Mouse (Mus musculus): Measurements from ENCODE around the gene Slc16a5.
"Not testable (repeated sequence)": the region's sequence is repeated elsewhere in the genome, so short reads cannot be mapped to it uniquely, and the experiment has no call there.

Gene Slc16a5

DNA sequence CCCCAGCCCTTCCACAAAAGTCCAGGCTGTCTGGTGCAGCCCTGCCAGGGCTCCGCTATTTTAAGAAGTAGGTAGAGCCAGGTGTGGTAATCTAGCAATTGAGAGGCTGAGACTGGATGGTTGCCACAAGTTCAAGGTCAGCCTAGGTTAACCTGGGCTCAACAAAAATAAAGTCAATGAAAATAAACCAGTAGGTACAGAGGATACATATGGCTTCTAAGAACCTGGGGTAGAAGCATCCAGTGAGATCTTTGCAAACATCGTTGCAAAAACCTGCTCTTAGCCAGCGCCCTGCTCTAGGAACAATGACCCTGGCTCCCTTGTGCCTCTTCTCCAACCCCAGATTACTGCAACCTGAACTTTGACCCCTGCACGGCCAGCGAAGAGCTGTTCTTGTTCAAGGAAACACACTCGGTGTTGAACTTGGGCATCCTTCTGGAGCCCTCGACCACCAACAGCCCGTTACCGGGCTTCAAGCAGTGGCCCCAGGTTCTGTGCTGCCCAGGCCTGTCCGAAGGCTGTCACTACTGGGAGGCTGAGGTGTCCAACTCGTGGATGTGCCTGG lies 14.9 kb upstream of the Slc16a5 start:
- in situ Hi-C loops (cut with MboI, MseI): no loop called here

DNA sequence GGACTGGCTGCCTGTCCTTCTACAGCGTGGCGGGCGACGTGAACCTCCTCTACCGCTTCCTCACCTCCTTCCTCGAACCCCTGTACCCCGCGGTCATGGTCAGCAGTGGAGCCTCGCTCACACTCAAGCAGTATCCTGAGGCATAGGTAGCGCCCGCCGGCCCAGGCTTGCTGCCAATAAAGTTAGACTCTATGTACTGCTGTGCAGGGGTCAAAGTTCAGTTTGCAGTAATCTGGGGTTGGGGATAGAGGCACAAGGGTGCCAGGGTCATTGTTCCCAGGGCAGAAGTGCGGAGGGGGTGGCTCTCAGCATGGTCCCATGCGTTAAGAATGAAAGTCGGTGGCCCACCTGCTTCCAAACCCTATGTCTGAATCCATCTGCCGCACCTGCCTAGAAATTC lies 14.2 kb upstream of the Slc16a5 start:
- in situ Hi-C loops (cut with MboI, MseI): no loop called here

DNA sequence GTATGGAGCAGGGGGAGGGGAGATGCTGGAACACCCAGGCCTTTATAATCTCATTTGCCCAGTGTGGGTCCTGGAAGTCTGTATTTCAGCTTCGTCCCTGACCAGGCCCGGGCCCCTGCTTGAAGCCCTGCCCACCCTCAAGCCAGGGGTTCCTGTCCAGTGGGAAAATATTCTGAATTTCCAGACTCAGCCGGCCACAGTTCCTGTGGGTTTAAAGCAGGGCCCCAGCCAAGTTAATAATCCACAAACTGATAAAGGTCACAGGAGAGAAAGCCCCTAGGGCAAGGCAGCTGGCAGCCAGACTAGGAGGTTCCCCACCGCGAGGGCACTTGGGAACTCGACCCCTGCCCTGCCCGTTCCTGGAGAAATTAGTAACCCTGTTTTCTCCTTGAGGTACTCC lies 13.3 kb upstream of the Slc16a5 start:
- in situ Hi-C loops (cut with MboI, MseI): no loop called here

DNA sequence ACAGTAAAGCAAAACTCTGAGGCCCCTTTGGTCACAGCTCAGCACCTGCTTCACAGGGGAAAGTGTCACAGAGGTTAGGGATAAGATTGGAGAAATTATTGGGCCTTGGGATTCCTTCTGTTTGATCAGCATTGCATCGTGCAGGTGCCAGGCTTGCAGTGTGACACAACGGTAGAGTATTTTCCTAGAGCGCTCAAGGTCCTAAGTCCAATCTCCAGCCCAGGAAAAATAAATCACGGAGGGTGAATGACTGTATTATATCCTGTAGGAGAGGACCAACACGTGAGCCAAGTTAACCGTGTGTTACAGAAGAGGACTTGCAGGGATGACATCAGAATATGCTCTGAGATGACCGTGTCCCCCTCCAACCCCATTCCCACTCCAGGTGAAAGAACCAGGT lies 12.1 kb upstream of the Slc16a5 start:
- in situ Hi-C loops (cut with MboI, MseI): loop anchor here (10.0 to 25.0 kb wide), 2 partner anchors 1088 to 1545 kb away; no protein-coding TSS in a partner anchor

DNA sequence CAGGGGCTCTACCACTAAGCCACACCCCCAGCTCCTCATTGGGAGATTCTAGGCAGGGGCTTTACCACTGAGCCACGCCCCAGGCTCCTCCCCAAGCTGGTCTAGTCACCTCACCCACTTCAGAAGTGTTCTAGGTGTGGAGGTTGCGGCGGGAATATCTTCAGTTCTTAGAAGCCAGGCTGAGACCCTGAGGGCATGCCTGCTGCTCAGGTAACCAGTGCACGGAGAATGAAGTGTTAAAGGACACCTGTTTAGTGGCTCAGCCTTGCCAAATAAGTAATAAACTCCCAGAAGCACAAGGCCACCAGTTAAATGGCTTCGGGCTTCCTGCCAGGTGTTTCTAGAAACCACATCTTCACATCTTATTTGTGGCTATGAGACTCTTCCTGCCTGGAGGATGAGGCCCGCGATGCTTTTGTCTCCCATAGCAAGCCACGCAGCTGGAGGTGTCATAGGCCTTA lies 10.5 kb upstream of the Slc16a5 start:
- in situ Hi-C loops (cut with MboI, MseI): loop anchor here (10.0 to 25.0 kb wide), 2 partner anchors 1090 to 1543 kb away; no protein-coding TSS in a partner anchor

DNA sequence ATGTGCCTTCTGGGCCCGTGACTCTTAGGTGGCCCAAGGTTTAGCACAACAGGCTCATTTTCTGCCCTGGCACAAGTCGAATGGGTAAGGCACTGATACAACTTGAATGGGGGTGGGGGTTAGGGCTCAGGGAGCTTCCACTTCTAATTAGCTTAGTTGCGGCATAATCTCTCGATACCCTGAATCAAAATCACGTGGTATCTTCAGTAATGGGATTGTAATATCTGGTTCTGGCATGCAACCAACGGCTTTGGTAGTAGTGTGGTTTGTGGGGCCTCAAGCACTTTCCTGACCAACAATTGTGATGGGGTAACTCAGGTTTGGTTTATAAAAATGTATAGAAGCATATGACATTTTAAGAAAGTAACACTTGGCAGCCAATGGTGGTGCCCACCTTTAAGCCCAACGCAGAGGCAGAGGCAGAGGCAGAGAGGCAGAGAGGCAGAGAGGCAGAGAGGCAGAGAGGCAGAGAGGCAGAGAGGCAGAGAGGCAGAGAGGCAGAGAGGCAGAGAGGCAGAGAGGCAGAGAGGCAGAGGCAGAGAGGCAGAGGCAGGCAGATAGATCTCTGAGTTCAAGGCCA lies 9.9 kb upstream of the Slc16a5 start:
- in situ Hi-C loops (cut with MboI, MseI): loop anchor here (10.0 to 25.0 kb wide), 2 partner anchors 1090 to 1542 kb away; no protein-coding TSS in a partner anchor

DNA sequence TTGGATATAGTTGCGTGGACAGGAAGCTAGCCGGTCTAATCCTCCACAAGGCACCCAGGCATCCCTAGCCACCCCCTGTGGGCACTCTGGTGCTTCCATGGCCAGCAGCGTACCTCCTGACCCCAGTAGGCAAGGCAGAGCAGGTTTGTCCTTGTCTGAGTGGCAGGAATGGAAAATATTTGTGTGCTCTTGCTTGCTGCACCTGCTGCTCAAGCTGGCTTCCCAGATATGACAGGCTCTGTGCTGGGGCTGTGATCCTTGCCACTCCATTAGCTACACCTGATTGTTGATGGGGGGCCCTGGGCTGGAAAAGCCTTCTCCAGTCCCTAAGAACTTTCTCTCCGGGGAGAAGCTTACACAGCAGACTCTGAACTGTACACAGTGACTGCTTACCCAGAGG lies 9.0 kb upstream of the Slc16a5 start:
- in situ Hi-C loops (cut with MboI, MseI): loop anchor here (10.0 to 25.0 kb wide), 2 partner anchors 1091 to 1541 kb away; no protein-coding TSS in a partner anchor

DNA sequence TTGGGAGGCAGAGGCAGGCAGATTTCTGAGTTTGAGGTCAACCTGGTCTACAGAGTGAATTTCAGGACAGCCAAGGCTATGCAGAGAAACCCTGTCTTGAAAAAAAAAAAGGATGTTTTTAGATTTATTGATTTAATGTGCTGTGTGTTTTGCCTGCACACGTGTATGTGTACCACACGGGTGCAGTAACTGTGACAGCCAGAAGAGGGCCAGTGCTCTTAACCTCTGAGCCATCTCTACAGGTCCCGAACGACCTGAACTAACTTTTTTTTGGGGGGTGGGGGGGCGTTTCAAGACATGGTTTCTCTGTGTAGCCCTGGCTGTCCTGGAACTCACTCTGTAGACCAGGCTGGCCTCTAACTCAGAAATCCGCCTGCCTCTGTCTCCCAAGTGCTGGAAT lies 7.5 kb upstream of the Slc16a5 start:
- in situ Hi-C loops (cut with MboI, MseI): loop anchor here (10.0 to 25.0 kb wide), 2 partner anchors 1093 to 1540 kb away; no protein-coding TSS in a partner anchor

DNA sequence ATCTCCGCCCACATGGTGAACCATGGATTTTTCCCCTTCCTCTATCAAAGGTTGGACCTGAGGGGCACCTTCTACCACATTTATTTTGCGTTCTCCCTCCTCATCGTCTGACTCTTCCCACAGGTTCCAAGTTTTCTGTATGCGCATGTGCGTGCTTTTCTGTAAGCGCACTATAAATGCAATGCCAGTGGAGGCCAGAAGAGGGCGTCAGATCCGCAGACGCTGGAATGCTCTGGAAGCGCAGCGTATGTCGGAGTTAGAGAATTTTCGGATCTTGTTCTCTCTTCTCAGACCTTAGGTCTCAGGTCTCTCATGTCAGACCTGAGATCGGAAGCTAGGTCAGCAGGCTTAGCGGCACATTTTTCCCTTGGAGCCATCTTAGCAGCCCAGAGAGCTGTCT lies 6.7 kb upstream of the Slc16a5 start:
- in situ Hi-C loops (cut with MboI, MseI): loop anchor here (10.0 to 25.0 kb wide), 2 partner anchors 1093 to 1539 kb away; no protein-coding TSS in a partner anchor

DNA sequence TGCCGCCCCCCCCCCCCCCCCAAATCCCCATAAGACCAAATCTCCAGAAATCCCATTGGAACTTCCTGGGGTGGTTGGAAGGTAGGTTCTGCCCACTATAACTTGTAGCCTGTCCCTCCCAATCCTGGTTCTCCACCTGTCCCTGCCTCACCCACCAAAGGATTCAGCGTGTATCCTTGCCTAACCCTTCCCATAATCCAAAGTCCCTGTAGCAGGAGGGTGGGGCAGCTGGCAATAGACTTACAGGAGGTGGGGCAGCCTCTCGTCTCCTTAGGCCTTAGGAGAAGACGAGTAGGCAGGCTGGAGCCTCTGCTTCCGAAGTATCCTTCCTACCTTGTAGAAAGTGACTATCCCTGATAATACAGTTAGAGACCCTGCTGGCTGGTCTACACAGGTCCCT lies 6.1 kb upstream of the Slc16a5 start:
- in situ Hi-C loops (cut with MboI, MseI): loop anchor here (10.0 to 25.0 kb wide), 2 partner anchors 1094 to 1539 kb away; no protein-coding TSS in a partner anchor

DNA sequence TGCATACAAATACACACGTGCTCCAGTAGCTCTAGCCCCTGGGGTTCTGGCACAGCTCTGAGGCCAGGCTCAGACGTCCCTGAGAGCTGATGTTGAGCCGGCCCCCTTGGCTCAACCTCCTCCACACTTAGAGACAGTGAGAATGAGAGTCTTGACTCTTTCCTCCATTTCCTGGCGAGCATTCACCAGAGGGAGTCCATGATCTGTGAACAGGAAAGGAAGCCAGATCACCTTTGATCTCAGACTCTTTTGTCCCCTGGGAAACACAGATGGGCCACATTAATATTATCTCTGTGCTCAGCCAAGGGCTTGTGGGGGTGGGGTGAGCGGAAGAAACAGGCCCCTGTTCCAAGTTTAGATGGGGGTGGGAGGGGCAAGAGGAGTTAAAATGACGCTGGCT lies 4.9 kb upstream of the Slc16a5 start:
- in situ Hi-C loops (cut with MboI, MseI): loop anchor here (10.0 to 25.0 kb wide), 2 partner anchors 1095 to 1537 kb away; no protein-coding TSS in a partner anchor

DNA sequence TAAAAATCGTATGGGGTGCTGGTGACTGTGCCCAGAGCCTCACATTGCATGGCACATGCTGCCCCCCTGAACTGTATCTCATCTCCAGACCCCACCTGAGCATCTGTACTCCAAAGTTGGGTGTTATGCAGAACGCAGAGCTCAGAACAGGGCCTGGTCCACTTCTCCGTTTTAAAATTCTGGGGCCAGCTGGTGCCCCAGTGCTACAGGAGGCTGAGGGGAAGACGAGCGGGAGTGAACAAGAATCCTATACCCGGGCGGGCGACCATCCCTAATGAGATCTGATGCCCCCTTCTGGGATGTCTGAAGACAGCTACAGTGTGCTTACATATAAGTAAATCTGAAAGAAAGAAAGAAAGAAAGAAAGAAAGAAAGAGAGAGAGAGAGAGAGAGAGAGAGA lies 1.3 kb upstream of the Slc16a5 start:
- in situ Hi-C loops (cut with MboI, MseI): loop anchor here (25.0 kb wide), 1 partner anchor 1099 kb away; no protein-coding TSS in a partner anchor

DNA sequence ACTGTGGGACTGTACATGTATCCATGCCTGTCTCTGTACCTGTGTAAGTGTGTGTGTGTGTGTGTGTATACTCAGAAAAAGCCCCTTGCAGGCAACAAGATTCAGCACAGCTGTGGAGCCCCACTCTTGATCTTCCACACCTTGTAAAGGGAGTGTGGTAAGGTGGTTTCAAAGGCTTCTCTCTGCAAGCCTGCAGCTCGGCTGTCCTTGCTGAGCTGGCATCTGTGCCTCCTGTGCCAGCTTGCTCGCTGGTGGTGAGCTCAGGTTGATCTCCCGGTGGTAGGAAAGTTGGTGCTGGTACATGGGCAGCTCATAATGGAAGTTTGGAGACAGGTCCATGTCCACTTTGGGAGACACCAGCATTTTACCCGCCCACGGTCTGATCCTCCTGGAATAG lies 430 bp upstream of the Slc16a5 start:
- in situ Hi-C loops (cut with MboI, MseI): loop anchor here (25.0 kb wide), 1 partner anchor 1100 kb away; no protein-coding TSS in a partner anchor

DNA sequence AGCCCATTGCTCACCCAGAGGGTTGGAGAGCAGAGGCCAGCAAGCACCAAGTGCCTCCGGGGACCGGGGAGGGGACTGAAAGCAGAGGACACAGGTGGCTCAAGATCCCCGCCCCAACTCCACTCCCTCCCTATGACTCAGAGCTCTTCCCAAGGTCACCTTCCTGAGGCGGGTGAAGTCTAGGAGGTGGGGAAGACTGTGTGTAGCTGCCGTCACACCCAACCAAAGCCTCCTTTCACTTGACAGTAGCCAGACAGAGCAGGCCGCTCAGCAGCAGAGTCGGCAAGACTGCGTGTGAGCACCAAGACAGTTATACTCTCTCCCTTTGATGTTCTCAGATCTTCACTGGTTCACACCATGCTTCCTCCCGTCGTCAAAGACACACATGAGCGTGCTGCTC lies 1.1 kb downstream of the Slc16a5 start:
- in situ Hi-C loops (cut with MboI, MseI): loop anchor here (25.0 kb wide), 1 partner anchor 1101 kb away; no protein-coding TSS in a partner anchor

DNA sequence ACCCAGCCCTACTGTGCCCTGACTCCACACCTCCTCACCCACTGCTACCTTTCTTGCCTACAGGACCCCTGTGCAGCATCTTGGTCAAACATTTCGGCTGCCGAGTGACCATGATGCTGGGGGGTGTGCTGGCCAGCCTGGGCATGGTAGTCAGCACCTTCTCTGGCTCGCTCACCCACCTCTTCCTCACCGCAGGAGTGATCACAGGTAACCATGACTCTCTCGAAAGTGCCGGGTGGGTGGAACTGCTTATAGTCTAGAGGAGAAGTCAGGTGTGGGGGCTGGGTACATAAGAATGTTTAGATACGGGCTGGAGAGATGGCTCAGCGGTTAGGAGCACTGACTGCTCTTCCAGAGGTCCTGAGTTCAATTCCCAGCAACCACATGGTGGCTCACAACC lies 2.6 kb downstream of the Slc16a5 start:
- in situ Hi-C loops (cut with MboI, MseI): loop anchor here (25.0 kb wide), 1 partner anchor 1103 kb away; no protein-coding TSS in a partner anchor

DNA sequence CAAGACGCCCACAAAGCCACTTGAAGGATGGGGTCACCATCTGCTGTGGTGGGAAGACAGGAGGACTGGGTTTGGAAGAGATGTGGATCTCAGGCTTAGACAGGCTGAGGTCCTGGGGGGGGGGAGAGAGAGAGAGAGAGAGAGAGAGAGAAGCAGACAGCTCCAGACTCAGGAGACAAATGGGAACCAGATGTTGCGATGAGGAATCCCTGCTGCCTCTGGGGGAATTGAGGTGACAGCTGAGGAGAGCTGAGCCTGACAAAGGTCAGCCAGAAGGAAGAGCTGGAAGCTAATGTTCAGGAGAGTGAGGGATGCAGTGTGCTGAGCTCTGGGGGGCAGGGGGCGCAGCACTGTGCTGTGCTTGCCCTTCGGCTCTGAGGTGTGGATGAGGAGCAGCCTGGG lies 4.9 kb downstream of the Slc16a5 start:
- in situ Hi-C loops (cut with MboI, MseI): loop anchor here (25.0 kb wide), 1 partner anchor 1105 kb away; no protein-coding TSS in a partner anchor

DNA sequence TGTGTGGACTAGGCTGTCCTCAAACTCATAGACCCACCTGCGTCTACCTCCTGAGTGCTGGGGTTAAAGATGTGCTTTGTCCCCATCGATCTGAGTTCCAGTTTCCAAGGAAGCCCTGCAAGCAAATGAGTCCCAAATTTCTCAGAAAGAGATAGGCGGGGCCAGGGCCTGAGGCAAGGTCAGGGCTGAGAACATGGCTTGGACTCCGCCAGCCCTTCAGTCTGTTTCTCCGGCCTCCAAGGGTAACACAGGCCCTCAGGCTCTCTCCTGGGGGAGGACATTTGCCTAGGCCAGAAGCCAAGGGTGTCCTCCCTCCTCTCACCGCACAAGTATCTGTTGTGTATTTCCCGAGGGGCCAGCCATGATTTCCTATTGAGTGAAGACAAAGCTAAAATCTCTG lies 9.9 kb downstream of the Slc16a5 start:
- in situ Hi-C loops (cut with MboI, MseI): loop anchor here (5.0 to 25.0 kb wide), 3 partner anchors 40 to 1110 kb away; no protein-coding TSS in a partner anchor

DNA sequence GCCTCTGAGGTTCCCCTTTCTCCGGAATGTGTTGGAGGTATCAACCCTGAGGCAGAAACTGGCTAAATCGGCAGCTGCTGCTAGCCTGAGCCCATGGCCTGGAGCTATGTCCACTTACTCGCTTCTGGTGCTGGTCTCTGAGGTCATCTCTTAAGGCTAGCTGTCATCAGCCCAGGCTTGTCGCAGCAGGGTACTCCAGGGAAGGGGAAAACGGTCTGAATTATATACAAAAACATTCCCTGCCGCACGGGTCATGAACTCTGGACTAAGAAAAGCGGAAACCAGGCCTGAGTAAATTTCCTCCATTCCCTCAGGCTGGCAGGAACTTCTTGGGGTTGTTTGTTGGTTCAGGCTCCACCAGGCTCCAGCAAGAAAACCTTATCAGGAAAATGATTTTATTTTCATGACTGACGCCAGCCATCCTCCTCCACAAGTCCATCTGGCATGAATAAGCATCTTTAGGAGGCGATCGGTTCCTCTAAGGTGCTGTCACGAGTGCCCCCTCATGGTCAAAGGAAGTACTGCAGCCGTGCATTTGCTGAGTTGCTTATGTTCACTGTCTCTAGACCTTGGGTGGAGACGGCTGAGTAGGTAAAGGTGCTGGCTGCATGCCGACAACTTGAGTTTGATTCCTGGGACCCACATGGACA lies 11.5 kb downstream of the Slc16a5 start:
- in situ Hi-C loops (cut with MboI, MseI): loop anchor here (5.0 to 25.0 kb wide), 3 partner anchors 41 to 1111 kb away; no protein-coding TSS in a partner anchor

DNA sequence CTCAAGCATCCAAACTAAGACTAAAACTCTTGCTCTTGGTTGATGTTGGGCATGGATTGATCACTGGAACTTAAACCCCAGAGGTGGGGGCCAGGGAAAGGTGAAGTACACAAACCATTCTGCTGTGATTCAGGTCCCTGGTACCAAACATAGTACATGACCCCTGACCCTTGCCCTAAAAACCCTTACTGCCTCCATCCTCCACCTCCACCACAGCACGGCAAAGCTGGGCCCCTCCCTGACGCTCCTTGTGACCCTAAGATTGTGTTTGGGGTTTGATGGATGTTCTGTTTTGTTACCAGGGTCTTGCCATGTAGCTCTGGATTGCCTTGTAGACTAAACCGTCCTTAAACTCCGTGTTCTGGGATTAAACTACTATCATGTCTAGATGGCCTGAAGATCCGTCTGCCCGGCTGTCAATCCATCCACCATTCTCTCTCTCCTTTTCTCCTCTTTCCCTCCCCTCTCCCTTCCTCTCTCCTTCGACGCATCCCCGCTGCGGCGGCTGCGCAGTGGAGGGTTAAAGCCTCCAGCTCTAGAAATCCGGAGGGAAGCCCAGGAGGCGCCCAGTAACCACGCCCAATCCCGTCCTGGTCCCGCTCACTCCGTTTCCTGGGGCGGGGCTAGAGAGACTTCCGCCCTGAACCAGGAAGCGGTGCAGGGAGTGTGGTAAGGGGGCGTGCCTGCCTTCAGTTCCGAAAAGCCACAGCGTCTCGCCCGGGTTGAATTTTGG lies 12.9 kb downstream of the Slc16a5 start, which contains the start of gene Armc7:
Gene Armc7, plus strand, starts transcription at position 643 of the 733 bp plus-strand sequence.
- in situ Hi-C loops (cut with MboI, MseI): no loop called here

DNA sequence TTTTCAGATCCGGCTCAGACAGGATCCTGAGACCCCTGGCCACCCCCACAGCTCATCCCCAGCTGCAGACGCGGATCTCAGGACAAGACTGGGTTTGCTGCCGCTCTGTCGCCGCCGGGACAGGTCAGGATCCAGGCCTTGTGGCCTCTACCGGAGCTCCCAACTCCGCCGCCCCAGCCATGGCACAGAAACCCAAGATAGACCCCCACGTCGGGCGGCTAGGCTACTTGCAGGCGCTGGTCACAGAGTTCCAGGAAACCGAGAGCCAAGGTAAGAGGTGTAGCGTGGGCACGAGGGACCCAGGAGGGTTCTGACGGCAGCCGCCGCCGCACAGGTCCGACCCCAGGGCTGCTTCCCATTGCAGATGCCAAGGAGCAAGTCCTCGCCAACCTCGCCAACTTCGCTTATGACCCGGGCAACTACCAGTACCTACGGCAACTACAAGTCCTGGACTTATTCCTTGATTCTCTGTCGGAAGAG lies 13.5 kb downstream of the Slc16a5 start:
- in situ Hi-C loops (cut with MboI, MseI): no loop called here

DNA sequence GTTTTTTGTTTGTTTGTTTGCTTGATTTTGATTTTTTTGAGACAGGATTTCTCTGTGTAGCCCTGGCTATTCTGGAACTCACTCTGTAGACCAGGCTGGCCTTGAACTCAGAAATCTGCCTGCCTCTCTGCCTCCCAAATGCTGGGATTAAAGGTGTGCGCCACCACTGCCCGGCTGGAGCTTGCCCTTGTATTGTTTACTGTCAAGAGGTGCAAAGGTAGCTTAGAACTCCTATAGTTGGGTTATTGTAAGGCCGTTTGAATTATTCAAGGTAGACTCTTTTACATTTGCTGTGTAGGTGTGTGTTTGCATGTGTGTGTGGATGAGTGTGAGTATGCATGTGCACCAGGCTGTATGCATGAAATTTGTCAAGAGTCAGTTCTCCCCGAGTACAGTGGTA lies 14.4 kb downstream of the Slc16a5 start:
- in situ Hi-C loops (cut with MboI, MseI): not testable (repeated sequence)

Data from regulatory T cell (primary cell).